Mouse (Mus musculus): ENCODE data around the gene Prpf3.
"Not testable (repeated sequence)": the region's sequence is repeated elsewhere in the genome, so short reads cannot be mapped to it uniquely, and the experiment has no call there.

Gene Prpf3

GRCm38 (mm10) chr3:95855502-95856089 is at the start of gene Prpf3:
Prpf3 (minus strand) TSS chr3:95855885.
- peak; percentile 96 for DNase-seq (ENCODE audit: low read depth, low spot score)

- DNase-seq (ENCODE audit: low read depth, low spot score): peak; percentile 25
Measured at GRCm38 (mm10) chr3:95904568-95904967, 48.9 kb upstream of the Prpf3 start, which contains the start of gene Car14. Car14 (minus strand) TSS chr3:95904691.

- no peak for DNase-seq (ENCODE audit: low read depth, low spot score)
Measured at GRCm38 (mm10) chr3:95903753-95904502, 48.2 kb upstream of the Prpf3 start.

GRCm38 (mm10) chr3:95902643-95903042 is 47.0 kb upstream of the Prpf3 start:
- DNase-seq (ENCODE audit: low read depth, low spot score): no peak

- no peak for DNase-seq (ENCODE audit: low read depth, low spot score)
Measured at GRCm38 (mm10) chr3:95902373-95902625, 46.6 kb upstream of the Prpf3 start.

- DNase-seq (ENCODE audit: low read depth, low spot score): no peak
Measured at GRCm38 (mm10) chr3:95901616-95902372, 46.1 kb upstream of the Prpf3 start.

- no peak for DNase-seq (ENCODE audit: low read depth, low spot score)
Measured at GRCm38 (mm10) chr3:95899800-95900524, 44.3 kb upstream of the Prpf3 start.

- DNase-seq (ENCODE audit: low read depth, low spot score): not testable (repeated sequence)
Measured at GRCm38 (mm10) chr3:95895501-95895900, 39.8 kb upstream of the Prpf3 start.

GRCm38 (mm10) chr3:95894317-95895160 is 38.9 kb upstream of the Prpf3 start:
- DNase-seq (ENCODE audit: low read depth, low spot score): peak; percentile 23

GRCm38 (mm10) chr3:95893606-95894316 is 38.1 kb upstream of the Prpf3 start, which contains the start of gene Aph1a:
Aph1a (plus strand) TSS chr3:95893969.
- peak; percentile 98 for DNase-seq (ENCODE audit: low read depth, low spot score)

- no peak for DNase-seq (ENCODE audit: low read depth, low spot score)
Measured at GRCm38 (mm10) chr3:95893126-95893525, 37.4 kb upstream of the Prpf3 start.

GRCm38 (mm10) chr3:95892066-95893052 is 36.7 kb upstream of the Prpf3 start:
- no peak for DNase-seq (ENCODE audit: low read depth, low spot score)

GRCm38 (mm10) chr3:95891211-95892065 is 35.8 kb upstream of the Prpf3 start, which contains the start of gene BC028528:
BC028528 (minus strand) TSS chr3:95892005.
- DNase-seq (ENCODE audit: low read depth, low spot score): peak; percentile 61

GRCm38 (mm10) chr3:95889664-95890063 is 34.0 kb upstream of the Prpf3 start:
- DNase-seq (ENCODE audit: low read depth, low spot score): no peak

- DNase-seq (ENCODE audit: low read depth, low spot score): no peak
Measured at GRCm38 (mm10) chr3:95887596-95887995, 31.9 kb upstream of the Prpf3 start.

GRCm38 (mm10) chr3:95884400-95884799 is 28.7 kb upstream of the Prpf3 start:
- no peak for DNase-seq (ENCODE audit: low read depth, low spot score)

- DNase-seq (ENCODE audit: low read depth, low spot score): peak; percentile 56
Measured at GRCm38 (mm10) chr3:95882816-95883425, 27.2 kb upstream of the Prpf3 start.

All from ZHBTc4 (cell line).